Mouse (Mus musculus) lung, adult 2 months (tissue): ENCODE measurements around the gene Zfp715.

Experiments
- CTCF ChIP-seq: fragments of 200-500 bp; IDR thresholded peaks from 2 replicates; pipeline ENCODE4 v1.5.1; 2011; ENCODE audit warnings: mild to moderate bottlenecking, low read length, control low read depth; ENCODE audit not compliant: insufficient read depth
- POLR2A ChIP-seq: fragments of 200-500 bp; IDR thresholded peaks from 2 replicates; pipeline ENCODE4 v1.6.1; 2011; ENCODE audit warnings: low read depth, mild to moderate bottlenecking, control low read depth, low read length, borderline replicate concordance; ENCODE audit errors: extremely low read depth

- TF ChIP-seq POLR2A (no peak), CTCF (no peak)
Observed at GRCm38 (mm10) chr7:43277401-43277800, 35.7 kb downstream of the Zfp715 start.
